Mouse (Mus musculus) mature B cell (primary cell): ENCODE data around the gene Ankrd10.
"Not testable (repeated sequence)": the region's sequence is repeated elsewhere in the genome, so short reads cannot be mapped to it uniquely, and the experiment has no call there.

Experiments used
- in situ Hi-C: fragments of 300-500 bp; cut with MboI; formaldehyde crosslinking; loops from 2 replicates; pipeline ENCODE4 v1.14.3; 2019

The Ankrd10 gene

DNA sequence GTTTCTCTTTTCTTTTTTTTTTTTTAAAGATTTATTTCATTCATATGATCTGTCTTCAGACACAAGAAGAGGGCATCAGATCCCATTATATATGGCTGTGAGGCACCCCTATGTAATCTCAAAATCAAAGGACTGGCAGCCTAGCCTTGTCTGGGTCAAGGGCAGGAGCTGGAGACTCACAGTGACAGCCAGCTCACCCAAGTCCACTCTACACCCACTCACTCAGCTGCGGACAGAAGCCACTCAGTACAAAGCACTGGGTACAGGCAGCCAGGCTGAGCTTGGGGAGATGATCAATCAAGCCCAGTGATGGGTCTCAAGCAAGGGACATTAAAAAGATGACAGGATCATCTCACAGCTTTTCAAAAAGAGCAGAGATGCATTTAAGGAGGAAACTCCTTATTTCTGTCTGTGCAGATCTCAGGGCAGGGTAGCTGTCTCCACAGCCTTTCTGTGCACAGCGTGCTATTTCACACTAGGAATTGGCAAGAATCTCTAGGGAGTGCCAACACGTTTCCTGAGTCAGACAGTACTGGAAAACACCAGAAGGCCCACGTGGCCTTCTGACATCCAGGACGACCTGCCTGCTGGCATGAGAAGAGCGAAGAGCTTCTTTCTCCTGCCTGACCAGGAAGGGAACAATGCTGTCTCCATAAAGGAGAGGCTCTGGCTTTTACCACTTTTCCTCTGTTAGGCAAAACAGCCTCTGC lies 21.3 kb downstream of the Ankrd10 start:
- in situ Hi-C loops: no loop called here

DNA sequence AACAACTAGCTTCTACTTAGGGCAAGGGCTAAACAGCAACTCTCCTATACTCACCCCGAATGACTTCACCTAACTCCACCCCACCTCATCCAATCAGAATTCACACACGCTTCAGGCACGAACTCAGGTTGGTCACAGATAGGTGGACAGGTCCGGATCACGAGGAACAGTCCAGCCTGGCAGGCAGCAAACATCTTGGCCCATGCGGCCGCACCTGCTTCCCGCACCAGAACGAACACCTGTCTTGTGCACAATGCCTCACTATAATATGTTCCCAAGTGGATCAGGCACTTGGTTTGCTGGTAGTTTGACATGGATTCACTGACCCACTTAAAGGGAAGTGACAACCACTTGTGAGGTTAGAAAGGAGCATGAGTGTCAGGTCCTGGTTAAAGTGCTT lies 26.7 kb downstream of the Ankrd10 start:
- in situ Hi-C loops: no loop called here

DNA sequence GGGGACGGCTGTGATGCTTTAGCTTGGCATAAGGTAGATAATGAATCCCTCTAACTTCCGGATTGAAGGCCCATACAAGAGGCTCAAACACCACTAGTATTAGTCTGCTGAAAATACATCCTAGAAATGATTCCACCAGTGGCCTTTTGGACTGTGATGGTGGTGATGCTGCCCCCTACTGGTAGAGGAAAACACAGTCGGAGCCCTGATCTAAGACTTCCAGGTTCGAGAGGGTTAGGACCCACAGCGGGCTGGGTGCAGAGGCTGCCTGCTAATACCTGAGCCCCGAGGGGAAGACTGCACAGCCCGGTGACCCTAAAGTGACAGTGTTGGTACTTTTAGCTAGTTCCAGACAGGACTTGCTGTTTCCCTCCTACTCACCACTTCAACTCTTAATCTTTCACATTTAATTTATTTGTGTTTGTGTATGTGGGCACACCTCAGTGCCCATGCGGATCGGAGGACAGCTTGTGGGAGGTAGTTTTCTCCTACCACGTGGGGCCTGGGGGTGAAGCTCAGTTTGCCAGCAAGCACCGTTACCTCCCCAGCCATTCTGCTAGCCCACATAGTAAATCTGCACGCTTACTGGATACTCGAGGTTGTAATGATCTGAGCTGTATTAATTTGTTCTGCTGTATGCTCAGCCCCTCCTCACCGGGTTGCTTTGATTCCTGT lies 33.4 kb downstream of the Ankrd10 start:
- in situ Hi-C loops: no loop called here

DNA sequence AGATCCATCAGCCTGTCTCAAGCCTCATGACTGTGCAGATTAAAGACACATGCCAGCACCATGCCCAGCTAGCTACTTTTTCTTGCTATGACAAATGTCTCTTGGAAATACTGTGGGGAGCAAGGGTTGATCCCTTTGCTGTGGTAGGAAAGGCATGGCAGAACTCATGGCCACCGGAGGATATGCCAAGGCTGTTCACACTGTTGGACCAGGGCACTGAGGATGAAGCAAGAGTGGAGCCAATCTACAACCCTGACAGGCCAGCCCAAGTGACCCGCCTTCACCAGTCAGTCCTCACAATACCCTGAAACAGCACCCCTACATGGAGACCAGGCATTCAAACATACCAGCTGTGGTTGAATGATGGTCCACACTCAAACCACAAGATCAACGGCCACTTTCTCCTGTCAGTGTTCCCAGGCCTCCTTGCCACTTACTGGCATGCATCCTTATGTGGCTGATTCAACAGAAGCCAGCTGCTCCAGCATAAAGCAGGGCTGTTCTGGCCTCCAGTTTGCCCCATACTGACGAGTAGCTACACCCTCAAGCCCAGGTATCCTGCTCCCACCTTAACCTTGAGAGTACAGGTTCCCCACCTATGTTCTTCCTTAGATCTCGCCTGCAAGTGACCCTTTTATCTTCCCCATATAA lies 35.1 kb downstream of the Ankrd10 start:
- in situ Hi-C loops: no loop called here

DNA sequence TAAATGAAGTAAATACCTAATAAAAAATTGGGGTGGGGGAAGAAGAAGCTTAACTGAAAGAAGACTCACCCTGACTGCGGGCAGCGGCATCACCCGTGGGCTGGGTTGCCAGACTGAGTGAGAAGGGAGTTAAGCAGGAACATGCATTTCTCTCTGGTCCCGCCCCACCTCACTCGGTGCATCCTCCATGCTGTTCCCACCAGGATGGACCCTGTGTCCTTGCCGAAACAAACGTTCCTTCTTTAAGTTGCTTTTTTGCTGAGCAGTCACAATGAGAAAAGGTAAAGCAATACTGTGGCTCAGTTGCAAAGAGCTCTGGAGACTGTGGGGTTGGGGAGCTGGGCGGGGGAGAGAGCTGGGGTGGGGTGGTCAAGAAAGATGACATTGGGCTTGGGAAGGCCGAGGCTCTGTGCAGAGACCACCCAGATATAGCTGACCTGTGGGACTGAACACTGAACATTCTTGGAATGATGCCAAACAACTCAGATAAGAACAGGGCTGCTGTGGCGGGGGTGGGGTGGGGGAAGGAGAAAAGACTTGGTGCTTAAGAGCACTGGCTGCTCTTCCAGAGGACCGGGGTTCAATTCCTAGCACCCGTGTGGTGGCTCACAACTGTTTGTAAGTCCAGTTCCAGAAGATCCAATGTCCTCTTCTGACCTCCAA lies 42.2 kb downstream of the Ankrd10 start:
- in situ Hi-C loops: no loop called here

DNA sequence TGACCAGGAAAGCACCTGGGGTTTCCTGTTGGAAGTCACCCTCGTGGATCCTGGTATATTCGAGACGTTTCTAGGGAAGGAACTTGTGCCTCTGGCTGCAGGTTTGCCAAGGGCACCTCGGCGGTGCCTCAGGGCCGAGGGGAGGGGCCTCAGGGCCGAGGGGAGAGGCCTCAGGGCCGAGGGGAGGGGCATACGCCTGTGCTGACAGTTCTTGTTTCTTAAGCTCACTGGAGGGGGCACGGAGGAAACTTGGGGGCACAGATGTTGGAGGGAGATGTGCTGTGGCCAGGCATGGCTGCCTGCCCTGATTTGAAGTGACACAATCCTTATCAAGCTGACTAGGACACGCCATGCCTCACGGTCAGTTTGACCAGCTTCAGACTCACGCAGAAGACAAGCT lies 43.3 kb downstream of the Ankrd10 start:
- in situ Hi-C loops: no loop called here

DNA sequence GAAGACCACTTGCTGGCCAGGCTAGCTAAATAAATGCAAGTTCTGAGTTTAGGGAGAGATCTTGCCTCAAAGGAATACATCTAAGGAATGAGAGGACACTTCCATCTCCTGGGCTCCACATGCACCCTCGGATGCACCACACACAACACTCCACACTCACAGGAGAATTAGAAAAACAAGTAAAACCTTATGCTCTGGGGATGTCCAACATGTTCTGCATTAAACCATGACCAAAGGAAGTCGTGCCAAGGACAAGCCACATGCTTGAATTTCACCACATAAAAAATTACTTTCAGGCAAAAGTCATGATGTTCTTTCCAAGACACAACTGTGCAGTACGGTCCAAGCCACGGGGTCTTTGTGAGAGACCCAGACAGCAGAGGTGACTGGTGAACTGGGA lies 43.7 kb downstream of the Ankrd10 start:
- in situ Hi-C loops: no loop called here

DNA sequence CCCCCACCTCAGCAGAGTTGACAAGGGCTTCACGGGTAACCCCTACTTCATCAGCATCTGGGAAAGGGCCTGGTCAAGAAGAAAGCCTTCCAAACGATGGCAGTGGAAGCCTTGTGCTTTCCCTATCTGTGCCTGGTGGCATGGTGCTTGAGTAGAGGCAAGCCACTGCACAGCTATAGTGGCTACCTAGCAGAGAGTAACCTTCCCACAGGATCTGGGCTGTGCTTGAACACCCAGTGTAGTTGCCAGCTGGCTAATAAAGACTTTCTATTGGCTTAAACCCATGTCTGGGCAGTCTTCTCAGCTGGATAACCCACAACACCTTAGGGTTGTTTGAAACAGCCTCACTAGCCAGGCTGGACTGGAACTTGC lies 49.2 kb downstream of the Ankrd10 start:
- in situ Hi-C loops: no loop called here

DNA sequence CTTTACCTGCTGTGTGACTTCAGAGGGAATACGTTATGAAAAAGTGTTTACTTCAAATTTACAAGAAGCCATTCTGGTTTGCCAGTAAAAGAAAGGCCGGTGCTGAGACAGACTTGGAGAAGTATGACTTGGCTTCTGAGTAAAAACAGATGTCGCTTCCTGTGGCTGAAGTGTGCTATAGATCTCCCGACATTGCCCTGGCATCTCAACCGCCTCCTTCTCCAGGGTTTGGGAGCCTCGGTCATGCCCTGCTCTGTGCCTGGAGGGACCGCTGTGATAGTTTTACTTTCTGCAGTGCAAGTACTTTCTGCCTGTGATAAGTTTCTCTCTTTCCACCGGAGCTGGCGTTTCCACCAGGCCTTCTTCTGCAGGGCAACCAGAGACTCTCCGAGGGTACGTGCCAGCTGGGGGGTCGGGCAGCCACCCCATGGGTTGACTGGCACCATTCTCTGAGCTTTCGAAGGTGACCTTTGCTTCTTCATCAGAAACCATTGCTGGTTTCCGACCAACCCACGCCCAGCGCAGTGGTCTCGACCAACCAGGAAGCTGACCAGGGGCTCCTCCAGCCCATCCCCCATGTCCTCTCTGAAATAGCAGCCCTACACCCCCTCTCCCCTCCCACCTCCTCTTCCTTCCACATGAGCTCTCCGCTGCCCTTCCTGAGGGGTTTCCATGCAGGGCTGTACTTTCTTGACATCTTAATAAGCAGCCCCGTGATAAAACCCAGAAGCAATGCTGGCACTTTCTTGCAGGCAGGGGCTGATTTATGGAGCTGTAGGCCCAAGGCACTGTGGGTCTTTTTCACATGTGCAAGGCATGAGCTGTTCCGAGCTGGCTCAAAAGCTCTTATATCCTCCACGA lies 49.8 kb downstream of the Ankrd10 start:
- in situ Hi-C loops: no loop called here

DNA sequence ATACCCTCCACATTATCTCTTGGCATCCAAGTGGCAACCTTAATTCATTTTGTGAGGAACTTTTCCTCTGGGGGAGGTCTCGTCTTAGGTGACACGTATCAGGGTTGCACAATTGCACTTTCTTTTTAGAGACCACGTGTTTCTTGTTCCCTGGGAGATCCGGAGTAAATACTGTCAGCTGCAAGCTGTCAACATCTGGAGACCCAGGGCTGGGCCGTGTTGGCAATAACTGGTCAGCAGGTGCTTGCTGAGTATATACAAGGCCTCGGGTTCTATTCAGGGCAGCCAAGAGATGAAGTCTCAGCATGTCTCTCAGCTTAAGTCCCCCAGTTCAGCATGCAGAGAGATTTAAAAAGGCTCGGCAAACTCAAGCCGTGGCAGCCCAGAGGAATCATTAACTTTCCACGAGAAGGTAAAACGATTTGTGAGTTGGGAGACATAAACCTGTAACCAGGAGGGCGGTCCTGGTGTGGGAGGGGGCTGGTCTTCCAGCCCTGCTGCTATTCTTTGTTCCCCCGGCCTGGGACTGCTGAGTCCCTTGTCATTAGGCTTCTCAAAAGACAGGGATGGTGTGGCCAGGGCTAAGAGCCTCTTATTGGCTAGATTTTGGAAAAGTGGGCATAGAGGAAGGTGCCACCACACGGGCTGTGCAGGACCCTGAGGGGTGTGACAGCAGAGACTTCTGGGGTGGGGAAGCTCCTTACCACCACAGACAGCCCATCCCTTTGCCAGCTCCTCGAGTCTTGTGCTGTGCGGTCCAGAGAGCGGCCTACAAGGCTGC lies 59.8 kb downstream of the Ankrd10 start:
- in situ Hi-C loops: no loop called here

DNA sequence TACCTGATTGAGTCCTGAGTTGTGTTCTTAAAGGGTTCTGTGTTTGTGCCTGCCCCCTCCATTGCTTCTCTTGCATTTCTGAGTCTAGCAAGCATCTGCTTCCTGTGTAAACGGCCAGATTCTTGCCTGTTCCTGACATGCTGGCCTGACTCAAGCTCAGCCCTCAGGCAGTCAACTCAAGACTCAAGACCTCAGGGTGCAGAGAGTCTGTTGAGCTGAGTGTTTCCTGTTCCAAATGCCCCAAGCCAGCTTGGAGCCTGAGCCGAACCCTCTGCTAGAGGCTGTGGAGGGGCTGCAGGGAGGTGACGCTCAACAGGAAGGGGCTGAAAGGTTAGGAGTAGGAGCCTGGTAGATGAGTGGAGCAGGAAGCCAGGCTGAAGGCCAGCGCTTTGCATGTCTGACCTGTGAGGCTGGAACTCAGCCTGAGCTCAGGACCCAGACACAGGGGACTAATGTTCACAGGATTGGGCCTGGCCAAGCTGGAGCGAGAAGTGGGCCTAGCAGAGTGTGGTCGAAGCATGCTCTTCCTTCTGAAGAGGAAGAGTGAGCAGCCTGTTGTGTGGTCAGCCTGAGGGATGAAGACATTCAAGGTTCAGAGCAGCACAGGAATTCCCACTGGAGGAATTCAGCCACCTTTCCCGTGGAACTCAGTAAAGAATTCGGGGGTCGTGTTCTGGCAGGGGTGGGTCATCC lies 60.5 kb downstream of the Ankrd10 start:
- in situ Hi-C loops: no loop called here

DNA sequence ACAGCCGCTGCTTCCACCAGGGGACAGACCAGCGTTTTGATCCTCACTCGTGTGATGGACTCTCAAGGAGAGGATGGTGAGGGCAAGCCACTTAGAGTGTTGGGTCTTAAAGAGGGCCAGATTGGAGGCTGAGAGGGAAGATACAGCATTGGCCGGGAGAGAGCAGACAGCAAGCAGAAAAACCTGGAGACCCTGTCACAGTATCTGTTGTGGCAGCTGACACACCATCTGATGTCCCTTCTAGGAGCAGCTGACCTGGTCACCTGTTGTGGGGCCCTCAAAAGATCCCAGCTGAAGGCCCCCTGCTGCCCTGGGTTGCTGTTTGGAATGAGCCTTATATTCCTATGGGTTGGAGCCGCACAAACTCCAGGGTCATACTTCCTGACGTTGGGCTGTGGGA lies 63.1 kb downstream of the Ankrd10 start:
- in situ Hi-C loops: no loop called here

DNA sequence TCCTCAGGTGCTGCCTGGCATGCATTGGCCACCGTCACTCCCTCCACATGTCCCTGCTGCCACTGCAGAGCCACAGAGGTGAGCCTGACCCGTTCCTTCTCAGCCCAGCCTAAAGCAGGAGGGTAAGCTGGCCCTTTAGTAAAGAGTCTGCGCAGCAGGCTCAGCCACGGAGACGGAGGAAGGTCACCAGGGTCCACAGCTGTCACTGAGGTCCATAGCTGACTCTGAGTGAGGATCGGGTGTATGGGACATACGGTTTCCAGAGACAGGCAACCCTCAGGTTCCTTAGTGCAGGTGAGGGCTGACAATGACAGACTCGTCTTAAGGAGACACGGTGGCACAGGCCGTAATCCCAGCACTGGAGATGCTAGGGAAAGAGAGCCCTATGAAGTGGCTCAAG lies 63.6 kb downstream of the Ankrd10 start:
- in situ Hi-C loops: no loop called here

DNA sequence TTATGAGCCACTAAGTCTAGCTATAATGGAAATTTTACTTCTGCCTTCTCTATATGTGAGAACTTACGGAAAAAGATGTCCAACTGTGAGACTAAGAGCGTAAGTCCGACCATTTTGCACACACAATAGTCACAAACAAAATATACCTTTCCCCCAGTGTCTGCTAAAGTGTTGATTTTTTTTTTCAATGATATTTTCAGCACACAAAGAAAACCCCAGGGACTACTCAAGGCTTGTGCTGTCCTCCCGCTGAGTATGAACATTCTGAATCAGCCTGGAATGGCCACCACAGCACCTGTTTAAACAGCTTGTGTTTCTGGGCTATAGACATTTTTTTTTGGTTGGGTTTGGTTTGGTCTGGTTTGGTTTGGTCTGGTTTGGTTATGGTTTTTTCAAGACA lies 64.8 kb downstream of the Ankrd10 start:
- in situ Hi-C loops: no loop called here

DNA sequence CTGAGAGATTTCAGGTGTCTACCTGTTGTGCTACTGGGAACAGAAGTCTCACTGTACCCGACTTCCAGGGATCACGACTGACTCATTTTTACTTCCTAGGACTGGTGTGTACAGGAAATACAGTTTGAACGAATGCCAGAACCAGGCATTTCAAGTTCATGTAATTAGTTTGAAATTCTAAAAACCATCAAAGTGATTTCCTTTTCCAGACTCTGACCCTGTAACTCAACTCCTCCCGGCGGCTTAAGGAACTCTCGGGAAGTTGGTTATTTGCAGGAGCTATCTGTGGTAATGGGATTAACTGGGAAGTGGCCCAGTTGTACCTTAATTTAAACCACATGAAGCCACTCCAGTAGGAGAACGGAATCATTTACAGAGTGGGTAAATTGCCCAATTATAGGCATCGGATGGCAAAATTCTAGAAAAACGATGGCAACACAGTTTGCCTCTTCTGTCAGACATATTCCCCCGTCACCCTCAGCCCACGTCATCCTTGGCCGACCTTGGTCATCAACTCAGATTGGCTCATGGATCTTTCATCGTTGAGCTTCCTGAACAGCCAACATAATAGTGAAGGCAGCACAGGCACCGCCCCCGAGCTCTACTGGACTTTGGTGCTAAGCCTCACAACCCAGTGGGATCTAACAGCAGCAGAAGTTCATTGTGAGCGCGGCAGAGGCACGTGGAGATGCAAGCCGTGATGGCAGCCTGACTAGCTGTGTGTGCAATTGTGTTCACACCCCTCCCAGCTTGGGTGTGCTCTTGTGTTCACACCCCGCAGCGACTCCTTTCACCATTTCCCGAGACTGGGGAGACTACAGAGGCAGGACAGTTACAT lies 66.1 kb downstream of the Ankrd10 start:
- in situ Hi-C loops: no loop called here

DNA sequence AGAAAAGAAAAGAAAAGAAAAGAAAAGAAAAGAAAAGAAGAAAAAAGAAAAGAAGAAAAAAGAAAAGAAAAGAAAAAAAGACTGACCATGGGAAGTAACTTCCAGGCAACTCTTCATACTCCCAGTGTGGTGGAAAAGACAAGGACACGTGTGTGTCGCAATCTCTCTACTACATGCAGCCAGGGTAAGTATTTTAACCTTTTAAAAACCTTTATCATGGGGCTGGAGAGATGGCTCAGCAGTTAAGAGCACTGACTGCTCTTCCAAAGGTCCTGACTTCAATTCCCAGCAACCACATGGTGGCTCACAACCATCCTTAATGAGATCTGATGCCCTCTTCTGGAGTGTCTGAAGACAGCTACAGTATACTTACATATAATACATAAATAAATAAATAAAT lies 67.4 kb downstream of the Ankrd10 start:
- in situ Hi-C loops: not testable (repeated sequence)

DNA sequence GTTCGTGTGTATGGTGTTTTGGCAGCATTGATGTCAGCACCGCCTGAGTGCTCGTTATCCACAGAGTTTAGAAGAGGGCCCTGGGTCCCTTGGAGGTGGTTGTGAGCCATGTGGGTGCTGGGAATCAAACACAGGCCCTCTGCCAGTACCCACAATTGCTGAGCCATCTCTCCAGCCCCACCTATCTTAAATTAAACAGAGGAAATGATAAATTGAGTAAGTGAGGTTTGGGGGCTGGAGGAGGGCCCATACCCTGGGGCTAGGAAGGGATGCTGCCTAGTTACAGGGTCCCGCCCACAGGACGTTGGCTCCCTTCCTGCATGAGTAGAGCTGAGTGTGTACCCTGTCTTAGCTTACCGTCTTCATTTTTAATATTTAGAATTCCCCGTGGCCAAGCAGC lies 70.8 kb downstream of the Ankrd10 start:
- in situ Hi-C loops: no loop called here

DNA sequence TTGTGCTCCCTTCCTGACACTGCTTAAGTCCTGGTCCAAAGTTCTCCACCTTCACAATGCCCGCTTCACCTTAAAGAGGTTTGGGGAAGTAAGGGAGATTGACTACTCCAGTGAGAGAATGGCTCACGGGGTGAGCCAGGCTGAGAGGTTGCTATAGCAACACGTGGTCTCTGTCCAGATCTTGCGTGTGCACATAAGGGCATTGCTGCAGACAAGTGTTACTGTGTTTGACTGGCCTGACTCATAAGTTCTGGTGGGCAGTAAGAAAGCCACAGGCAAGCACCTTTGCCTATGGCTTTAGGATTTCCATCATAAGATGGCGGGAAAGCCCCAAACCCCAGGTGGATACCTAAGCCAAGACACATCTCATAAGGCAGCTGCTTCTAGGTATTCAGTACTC lies 71.3 kb downstream of the Ankrd10 start:
- in situ Hi-C loops: no loop called here
